Mouse (Mus musculus) 3T3-L1 (cell line): Measurements from ENCODE around the gene Dse.

ENCODE experiments used
- DNase-seq: peaks from one replicate; pipeline ENCODE4 v3.0.0-alpha.2; 2015; ENCODE audit warnings: low read depth, low spot score

Gene Dse

GRCm38 (mm10) chr10:34136432-34136831 is 71.1 kb downstream of the Dse start:
- DNase-seq, result no peak

- DNase-seq, result no peak
Measured at GRCm38 (mm10) chr10:34131356-34131755, 76.2 kb downstream of the Dse start.

GRCm38 (mm10) chr10:34128391-34128790 is 79.1 kb downstream of the Dse start:
- DNase-seq, result peak; percentile 29

DNA sequence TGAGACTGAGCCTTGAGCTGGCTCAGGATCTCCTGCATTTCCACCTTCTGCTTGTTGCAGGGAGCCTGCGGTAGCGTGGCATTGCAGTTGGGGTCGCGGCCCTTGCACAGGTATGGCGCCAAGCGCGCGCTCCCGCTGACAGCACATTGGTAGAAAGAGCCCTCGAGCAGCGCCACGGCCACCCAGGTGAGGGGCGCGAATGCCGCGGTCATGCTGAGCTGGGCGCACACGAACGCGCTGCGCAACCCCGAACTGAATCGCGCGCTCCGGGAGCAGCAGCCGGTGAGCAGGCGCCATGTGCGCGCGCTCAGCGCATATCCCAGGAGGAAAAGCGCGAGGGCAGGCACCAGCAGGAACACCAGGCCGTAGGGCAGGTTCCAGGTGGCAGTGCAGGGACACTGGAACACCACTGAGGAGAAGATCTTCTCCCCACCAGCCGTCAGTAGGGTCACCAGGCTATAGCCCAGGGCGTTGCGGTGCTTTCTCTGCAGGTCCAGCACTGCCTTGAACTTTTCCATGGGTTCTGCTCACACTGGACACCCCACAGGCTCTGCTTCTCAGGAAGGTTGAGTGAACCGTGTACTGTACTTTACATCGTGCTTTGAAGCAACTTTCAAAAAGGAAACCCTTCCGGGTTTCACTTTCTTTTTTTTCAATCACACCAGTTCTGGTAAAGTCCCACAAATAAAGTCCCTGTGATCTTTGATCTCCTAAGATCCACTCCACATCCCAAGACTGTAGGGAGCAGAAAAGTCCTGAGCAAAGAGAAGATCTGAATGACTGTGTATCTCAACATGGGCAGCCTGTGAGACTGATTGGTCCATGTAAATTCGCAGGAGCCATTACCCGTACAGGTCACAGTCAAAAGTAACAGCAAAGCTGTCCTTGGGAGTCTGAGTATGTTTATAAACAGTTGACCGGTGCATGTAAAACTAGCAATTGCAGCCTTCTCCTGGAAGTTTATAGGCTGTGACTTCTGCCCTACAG is 79.8 kb downstream of the Dse start, which contains the start of gene Calhm6:
Calhm6 (minus strand) TSS at position 593 of the 987 bp plus-strand sequence.
- DNase-seq, result no peak

DNA sequence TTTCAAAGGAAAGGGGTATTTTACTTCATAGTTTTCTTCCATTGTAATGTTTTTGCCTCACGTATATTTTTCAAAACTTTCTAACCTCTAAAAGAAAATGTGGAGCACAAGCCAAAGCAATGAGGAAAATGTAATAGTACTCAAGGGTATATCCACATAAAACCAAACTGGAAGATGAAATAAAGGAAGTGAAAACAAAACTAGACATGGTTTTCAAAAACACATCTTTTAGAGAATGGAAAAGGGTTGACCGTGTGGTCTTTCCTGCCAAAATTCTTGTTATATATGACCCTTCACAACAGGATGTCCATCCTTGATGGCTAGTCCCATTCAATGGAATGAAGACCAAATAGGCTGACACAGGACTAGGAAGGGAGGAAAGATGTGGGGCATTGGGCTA is 89.1 kb downstream of the Dse start:
- DNase-seq, result no peak

DNA sequence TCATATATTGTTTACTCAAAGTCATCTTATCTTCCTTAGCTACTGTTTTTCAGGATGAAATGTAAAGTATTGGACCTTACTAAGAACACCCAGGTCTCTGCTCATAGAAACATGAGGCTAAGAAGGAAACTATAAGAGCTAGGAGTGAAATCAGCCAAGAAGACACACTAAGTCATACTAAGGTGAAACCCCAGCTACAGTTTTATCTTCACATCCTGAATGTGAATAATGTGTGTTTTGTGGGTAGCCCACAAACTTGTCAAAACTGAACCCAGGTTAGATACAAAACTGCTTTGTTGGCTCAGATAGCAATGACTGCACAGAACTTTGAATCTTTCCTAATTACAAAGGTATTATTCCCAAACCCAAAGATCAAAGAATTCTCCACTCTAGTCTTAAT is 89.7 kb downstream of the Dse start:
- no peak for DNase-seq

GRCm38 (mm10) chr10:34117131-34117530 is 90.4 kb downstream of the Dse start:
- DNase-seq, result no peak

DNA sequence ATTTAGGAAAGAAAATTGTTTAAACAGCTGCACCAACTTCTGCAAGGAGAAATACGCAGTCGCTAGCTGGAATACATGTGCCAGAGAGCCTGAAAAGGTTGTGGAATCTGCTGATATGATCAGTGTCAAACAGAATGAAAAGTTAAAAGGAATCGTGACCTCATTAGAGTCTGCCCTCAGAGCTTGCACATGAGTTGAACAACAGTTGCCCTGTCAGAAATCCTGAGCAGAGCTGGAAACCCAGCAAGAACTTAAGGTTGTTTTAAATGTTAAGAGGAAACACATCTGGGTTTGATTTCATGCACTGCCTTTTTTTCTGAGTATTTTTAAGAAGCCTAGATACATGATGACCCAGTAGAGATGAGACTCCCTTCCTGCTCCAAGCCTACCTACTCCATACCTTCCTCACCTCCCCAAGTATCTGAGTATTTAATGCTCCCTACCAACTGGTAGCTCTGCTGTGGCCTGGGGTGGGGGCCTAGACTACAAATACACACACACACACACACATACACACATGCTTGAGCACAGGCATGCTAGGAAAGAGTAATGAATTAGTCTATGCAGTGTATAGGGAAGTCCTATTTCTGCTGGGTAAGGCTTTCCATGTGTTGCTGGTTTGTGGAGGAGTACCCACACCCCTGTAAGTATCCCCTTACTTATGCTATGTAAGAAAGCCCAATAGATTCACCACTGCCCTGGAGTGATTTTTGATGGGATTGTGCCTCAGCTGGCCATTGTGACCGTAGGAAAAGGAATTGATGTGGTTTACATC is 95.4 kb downstream of the Dse start:
- no peak for DNase-seq

DNA sequence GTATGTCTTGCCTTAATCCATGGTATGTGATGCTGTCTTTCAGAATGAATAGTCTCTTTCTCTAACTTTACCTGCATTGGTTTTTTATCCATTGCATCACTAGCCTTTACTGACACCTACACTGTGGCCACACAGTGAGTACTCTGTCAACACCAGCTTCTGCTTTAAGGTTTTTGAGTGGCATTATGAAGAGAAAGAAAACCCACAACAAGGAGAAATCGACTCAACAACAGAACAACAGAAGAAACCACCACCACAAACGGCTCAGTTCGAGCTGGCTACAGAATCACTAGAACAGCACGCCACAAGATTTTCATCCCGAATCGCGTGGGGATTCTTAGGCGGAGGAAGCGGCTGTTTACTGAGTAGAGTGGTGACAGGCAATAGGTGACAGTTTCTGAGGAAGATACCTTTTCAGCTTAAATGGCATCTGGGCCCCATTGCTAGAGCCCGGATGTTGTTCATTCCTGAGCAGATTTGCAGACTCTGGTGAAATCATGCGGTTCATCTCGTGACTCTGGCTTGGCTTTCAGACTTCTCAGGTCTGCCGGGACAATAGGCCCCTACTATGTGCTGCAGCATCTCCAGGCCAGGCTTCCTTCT is 96.6 kb downstream of the Dse start:
- DNase-seq, result no peak
